Mouse (Mus musculus) lung, postnatal 25 days (tissue): ENCODE results near the gene Gm4985.
"Not testable (repeated sequence)": the region's sequence is repeated elsewhere in the genome, so short reads cannot be mapped to it uniquely, and the experiment has no call there.

Experiments
- DNase-seq: peaks from one replicate; pipeline ENCODE4 v3.0.0; 2022; ENCODE audit warnings: low spot score

Gene Gm4985

DNA sequence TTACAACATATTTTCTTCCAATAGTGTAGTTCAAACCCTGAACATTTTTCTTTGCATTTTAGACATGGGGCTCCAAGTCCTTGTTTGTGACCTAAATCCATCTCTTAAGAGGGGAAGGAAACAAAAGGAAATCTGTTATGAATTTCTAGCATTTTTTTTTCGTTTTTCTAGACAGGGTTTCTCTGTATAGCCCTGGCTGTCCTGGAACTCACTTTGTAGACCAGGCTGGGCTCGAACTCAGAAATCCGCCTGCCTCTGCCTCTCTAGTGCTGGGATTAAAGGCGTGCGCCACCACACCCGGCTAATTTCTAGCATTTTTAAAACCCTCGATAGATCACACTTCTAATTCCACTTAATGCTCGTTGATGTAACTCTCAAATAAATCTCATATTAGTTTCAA, at the start of gene Gm4985:
Gm4985 (minus strand) TSS at position 101 of the 400 bp plus-strand sequence.
- DNase-seq, result not testable (repeated sequence)

DNA sequence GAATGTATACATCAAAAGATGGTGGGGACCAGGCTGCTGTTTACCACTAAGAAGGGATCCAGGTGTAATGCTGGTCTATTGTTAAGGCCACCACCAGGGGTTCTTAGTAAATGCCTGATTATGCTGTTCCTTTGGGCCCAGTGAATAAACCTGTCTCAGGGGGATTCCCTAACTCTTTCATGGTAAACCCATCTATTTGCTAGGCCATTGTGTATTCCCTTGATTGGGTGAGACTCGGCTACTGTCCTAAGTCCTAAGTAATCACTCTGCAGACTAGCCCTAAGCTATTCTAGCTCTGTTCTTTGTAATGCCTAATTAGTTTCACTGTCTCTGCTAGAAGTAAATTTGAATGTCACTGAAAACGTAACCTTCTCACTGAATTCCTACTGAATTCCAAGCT, 4.6 kb downstream of the Gm4985 start:
- DNase-seq, result no peak
